Mouse (Mus musculus): ENCODE measurements around the gene Rack1. TPM values are rescaled to one million over a fixed set of nuclear protein-coding genes. Genes with fewer than 3 reads are reported as not detected.

Gene Rack1
- total RNA-seq, 1 experiment, result 3,112 TPM

DNA sequence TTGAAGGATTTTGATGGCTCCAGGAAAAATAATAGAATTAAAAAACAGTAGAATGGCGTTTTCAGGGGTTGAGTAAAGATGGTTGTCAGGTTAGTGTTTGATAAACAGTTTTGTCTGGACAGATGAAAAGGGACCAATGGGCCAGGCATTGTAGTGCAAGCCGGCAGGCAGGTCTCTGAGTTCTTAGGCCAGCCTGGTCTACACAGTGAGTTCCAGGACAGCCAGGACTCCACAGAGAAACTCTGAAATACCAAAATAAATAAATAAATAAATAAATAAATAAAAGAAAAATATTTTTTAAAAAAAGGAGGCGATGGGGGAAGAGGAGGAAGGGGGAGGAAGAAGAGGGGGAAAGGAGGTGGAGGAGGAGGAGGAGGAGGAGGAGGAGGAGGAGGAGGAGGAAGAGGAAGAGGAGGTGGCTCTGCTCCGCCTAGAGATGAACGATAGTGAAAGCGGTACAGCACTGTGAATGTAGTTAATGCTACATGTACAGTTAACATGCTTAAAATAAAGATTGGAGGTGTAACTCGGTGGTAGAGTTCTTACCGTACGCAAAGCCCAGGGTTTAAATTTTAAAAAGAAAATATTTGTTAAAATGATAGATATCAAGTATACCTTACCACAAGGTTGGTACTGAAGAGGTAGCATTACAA is 33.1 kb downstream of the Rack1 start:
- Histone ChIP-seq H3K4me3 (ENCODE audit: insufficient read depth in 1 of 2, low read depth in 1 of 2, low read length in 2 of 2, poor library complexity in 1 of 2, severe bottlenecking in 1 of 2) (peak overlapping the region in 1 of 2 experiments; percentile 72; a peak in 3 of 4 replicates), H3K36me3 (ENCODE audit: control insufficient read depth, insufficient read depth, low read length, poor library complexity, severe bottlenecking) (no peaks in the 10 kb centered on the region), H3K27ac (ENCODE audit: insufficient read depth, low read depth, low read length, poor library complexity, severe bottlenecking) (no peak overlapping the region), H3K4me1 (ENCODE audit: control insufficient read depth in 2 of 2, insufficient read depth in 2 of 2, low read length in 2 of 2, poor library complexity in 1 of 2) (peaks cover 0 to 9% of the 10 kb centered on the region in 2 experiments; a peak in 2 of 4 replicates), H3K9ac (ENCODE audit: insufficient read depth, low read depth, low read length, poor library complexity, severe bottlenecking) (no peak overlapping the region), H3K9me3 (ENCODE audit: control insufficient read depth, insufficient read depth, low read depth, low read length) (no peaks in the 10 kb centered on the region)
- in situ Hi-C loops (cut with MboI; ENCODE audit: low sequenced_read_pairs in 2 of 2, unreplicated experiment in 2 of 2), result no loop called here
- DNase-seq (ENCODE audit: low read depth, low spot score), result no peak
- TF ChIP-seq HCFC1 (IDR thresholded peaks at IDR 0.05; ENCODE audit: borderline replicate concordance, insufficient read depth, low read length), result no peak
- TF ChIP-seq ZC3H11A (IDR thresholded peaks at IDR 0.05; ENCODE audit: borderline replicate concordance, low read depth, low read length), result no peak
- no peak for TF ChIP-seq MAFK (IDR thresholded peaks at IDR 0.05; ENCODE audit: insufficient read depth, low read depth, low read length)
- no peak for TF ChIP-seq CHD2 (IDR thresholded peaks at IDR 0.05; ENCODE audit: low read depth, low read length)
- no peak for TF ChIP-seq ZNF384 (IDR thresholded peaks at IDR 0.05; ENCODE audit: low read depth, low read length)

GRCm38 (mm10) chr11:48833731-48834639 is 33.9 kb downstream of the Rack1 start:
- Histone ChIP-seq H3K36me3 (ENCODE audit: control insufficient read depth, insufficient read depth, low read length, poor library complexity, severe bottlenecking) (no peaks in the 10 kb centered on the region), H3K9ac (ENCODE audit: insufficient read depth, low read depth, low read length, poor library complexity, severe bottlenecking) (peak overlapping the region; percentile 73), H3K4me1 (ENCODE audit: control insufficient read depth in 2 of 2, insufficient read depth in 2 of 2, low read length in 2 of 2, poor library complexity in 1 of 2) (peaks cover 0 to 14% of the 10 kb centered on the region in 2 experiments; a peak in 2 of 4 replicates), H3K9me3 (ENCODE audit: control insufficient read depth, insufficient read depth, low read depth, low read length) (no peaks in the 10 kb centered on the region), H3K27ac (ENCODE audit: insufficient read depth, low read depth, low read length, poor library complexity, severe bottlenecking) (no peak overlapping the region; the same call in 1 of the 2 replicates), H3K4me3 (ENCODE audit: insufficient read depth in 1 of 2, low read depth in 1 of 2, low read length in 2 of 2, poor library complexity in 1 of 2, severe bottlenecking in 1 of 2) (peak overlapping the region; percentile 72 to 87)
- in situ Hi-C loops (cut with MboI; ENCODE audit: low sequenced_read_pairs in 2 of 2, unreplicated experiment in 2 of 2), result no loop called here
- DNase-seq (ENCODE audit: low read depth, low spot score), result peak; percentile 71
- TF ChIP-seq ZNF384 (IDR thresholded peaks at IDR 0.05; ENCODE audit: low read depth, low read length) (peak; percentile 66; the same call in 1 of the 2 replicates), MAFK (IDR thresholded peaks at IDR 0.05; ENCODE audit: insufficient read depth, low read depth, low read length) (peak; percentile 96), CHD2 (IDR thresholded peaks at IDR 0.05; ENCODE audit: low read depth, low read length) (no peak), HCFC1 (IDR thresholded peaks at IDR 0.05; ENCODE audit: borderline replicate concordance, insufficient read depth, low read length) (no peak)

DNA sequence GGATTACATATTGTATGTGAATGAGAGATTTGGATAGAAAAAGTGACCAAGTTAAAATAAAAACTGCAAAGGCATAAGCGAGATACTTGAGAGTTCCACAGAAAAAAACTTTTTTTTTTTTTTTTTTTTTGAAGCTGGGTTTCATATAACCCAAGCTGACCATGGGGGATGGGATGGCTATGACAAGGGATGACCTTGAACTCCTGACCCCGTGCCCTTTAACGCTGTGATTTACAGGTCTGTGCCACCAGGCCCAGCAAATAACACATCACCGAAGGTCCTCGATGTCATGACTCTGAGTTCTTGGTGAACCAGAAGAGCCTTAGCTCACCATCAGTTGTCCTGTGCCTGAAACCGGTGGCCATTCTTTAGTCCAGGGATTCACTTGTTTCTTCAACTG is 35.8 kb downstream of the Rack1 start:
- DNase-seq (ENCODE audit: low read depth, low spot score), result no peak
- in situ Hi-C loops (cut with MboI; ENCODE audit: low sequenced_read_pairs in 2 of 2, unreplicated experiment in 2 of 2), result no loop called here
- H3K9ac ChIP-seq (ENCODE audit: insufficient read depth, low read depth, low read length, poor library complexity, severe bottlenecking), result no peak overlapping the region
- peaks cover 0 to 14% of the 10 kb centered on the region in 2 experiments; a peak in 2 of 4 replicates for H3K4me1 ChIP-seq (ENCODE audit: control insufficient read depth in 2 of 2, insufficient read depth in 2 of 2, low read length in 2 of 2, poor library complexity in 1 of 2)
- H3K27ac ChIP-seq (ENCODE audit: insufficient read depth, low read depth, low read length, poor library complexity, severe bottlenecking), result no peak overlapping the region
- no peak overlapping the region for H3K4me3 ChIP-seq (ENCODE audit: insufficient read depth in 1 of 2, low read depth in 1 of 2, low read length in 2 of 2, poor library complexity in 1 of 2, severe bottlenecking in 1 of 2)
- no peaks in the 10 kb centered on the region for H3K36me3 ChIP-seq (ENCODE audit: control insufficient read depth, insufficient read depth, low read length, poor library complexity, severe bottlenecking)
- no peaks in the 10 kb centered on the region for H3K9me3 ChIP-seq (ENCODE audit: control insufficient read depth, insufficient read depth, low read depth, low read length)
- no peak for TF ChIP-seq HCFC1 (IDR thresholded peaks at IDR 0.05; ENCODE audit: borderline replicate concordance, insufficient read depth, low read length)
- TF ChIP-seq MAFK (IDR thresholded peaks at IDR 0.05; ENCODE audit: insufficient read depth, low read depth, low read length), result no peak
- peak; percentile 85 for TF ChIP-seq ZNF384 (IDR thresholded peaks at IDR 0.05; ENCODE audit: low read depth, low read length)
- TF ChIP-seq ZC3H11A (IDR thresholded peaks at IDR 0.05; ENCODE audit: borderline replicate concordance, low read depth, low read length), result no peak
- TF ChIP-seq CHD2 (IDR thresholded peaks at IDR 0.05; ENCODE audit: low read depth, low read length), result no peak

DNA sequence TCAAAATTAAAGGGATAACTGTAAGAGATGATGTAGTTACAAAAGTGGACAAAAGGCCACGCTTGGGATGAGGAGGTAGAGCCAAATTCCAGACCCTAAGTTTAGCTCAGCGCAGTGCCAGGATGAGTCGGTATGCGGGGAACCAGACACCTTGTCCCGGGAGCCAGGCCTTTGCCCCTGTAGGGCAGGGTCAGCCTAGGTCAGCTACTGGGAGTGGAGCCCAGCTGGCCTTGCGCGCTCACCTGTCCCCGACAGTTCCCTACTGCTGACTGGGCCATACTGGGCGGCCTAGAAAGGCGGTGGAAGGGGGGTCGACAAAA is 36.8 kb downstream of the Rack1 start:
- no peaks in the 10 kb centered on the region for H3K36me3 ChIP-seq (ENCODE audit: control insufficient read depth, insufficient read depth, low read length, poor library complexity, severe bottlenecking)
- no peak for TF ChIP-seq ZC3H11A (IDR thresholded peaks at IDR 0.05; ENCODE audit: borderline replicate concordance, low read depth, low read length)
- TF ChIP-seq MAFK (IDR thresholded peaks at IDR 0.05; ENCODE audit: insufficient read depth, low read depth, low read length), result no peak
- TF ChIP-seq CHD2 (IDR thresholded peaks at IDR 0.05; ENCODE audit: low read depth, low read length), result no peak
- no peak for TF ChIP-seq ZNF384 (IDR thresholded peaks at IDR 0.05; ENCODE audit: low read depth, low read length)
- TF ChIP-seq HCFC1 (IDR thresholded peaks at IDR 0.05; ENCODE audit: borderline replicate concordance, insufficient read depth, low read length), result no peak
- peak overlapping the region; percentile 69 for H3K9ac ChIP-seq (ENCODE audit: insufficient read depth, low read depth, low read length, poor library complexity, severe bottlenecking)
- in situ Hi-C loops (cut with MboI; ENCODE audit: low sequenced_read_pairs in 2 of 2, unreplicated experiment in 2 of 2), result no loop called here
- DNase-seq (ENCODE audit: low read depth, low spot score), result no peak
- peaks cover 0 to 14% of the 10 kb centered on the region in 2 experiments; a peak in 2 of 4 replicates for H3K4me1 ChIP-seq (ENCODE audit: control insufficient read depth in 2 of 2, insufficient read depth in 2 of 2, low read length in 2 of 2, poor library complexity in 1 of 2)
- peak overlapping the region; percentile 83 to 84 for H3K4me3 ChIP-seq (ENCODE audit: insufficient read depth in 1 of 2, low read depth in 1 of 2, low read length in 2 of 2, poor library complexity in 1 of 2, severe bottlenecking in 1 of 2)
- H3K9me3 ChIP-seq (ENCODE audit: control insufficient read depth, insufficient read depth, low read depth, low read length), result no peaks in the 10 kb centered on the region
- no peak overlapping the region for H3K27ac ChIP-seq (ENCODE audit: insufficient read depth, low read depth, low read length, poor library complexity, severe bottlenecking)

All from ES-E14 (cell line).